Mouse (Mus musculus) stomach, postnatal 0 days (tissue): ENCODE results near the gene Ggn.

Experiments
- CTCF ChIP-seq: IDR thresholded peaks from 2 replicates; pipeline ENCODE4 v1.5.1; 2016; ENCODE audit warnings: antibody characterized with exemption, low read depth, mild to moderate bottlenecking, moderate library complexity
- EP300 ChIP-seq: optimal IDR thresholded peaks from 2 replicates; pipeline ENCODE3; 2016; ENCODE audit warnings: antibody characterized with exemption

DNA sequence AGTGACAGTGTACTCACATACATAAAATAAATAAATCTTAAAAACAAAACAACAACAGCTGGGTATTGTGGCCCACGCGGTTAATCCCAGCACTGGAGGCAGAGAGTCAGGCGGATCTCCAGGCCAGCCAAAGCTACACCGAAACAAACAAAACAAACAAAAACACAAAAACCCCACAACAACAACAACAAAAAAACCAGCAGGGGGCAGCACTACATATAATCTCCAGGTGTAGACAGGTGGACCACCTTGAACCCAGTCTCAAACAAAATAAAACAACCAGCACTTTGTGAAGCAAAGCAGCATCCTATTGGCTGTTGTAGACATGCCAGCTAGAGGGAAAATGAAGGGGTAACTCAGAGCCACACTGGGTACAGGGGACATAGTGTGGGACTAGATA is 8.1 kb downstream of the Ggn start:
- TF ChIP-seq CTCF (peak; percentile 45), EP300 (no peak)
